Mouse (Mus musculus) Patski (cell line): ENCODE results near the gene Bicdl1. TPM values are rescaled to one million over a fixed set of nuclear protein-coding genes. Genes with fewer than 3 reads are reported as not detected.

ENCODE experiments used
- ATAC-seq: fragments of 100-300 bp; one replicate; pipeline ENCODE4 v1.8.0; 2021
- CTCF ChIA-PET: fragments of 350-600 bp; sonication (Branson Sonifier 250); formaldehyde crosslinking; loops from one replicate; lab custom pipeline; 2022; ENCODE audit warnings: inconsistent platforms; lab: Charles Lee
- POLR2A ChIA-PET: fragments of 350-600 bp; sonication (Branson Sonifier 250); formaldehyde crosslinking; loops from one replicate; lab custom pipeline; 2022; ENCODE audit warnings: antibody characterized with exemption, inconsistent platforms; lab: Charles Lee
- DNase-seq: peaks from one replicate; pipeline ENCODE4 v3.0.0-alpha.2; 2011; ENCODE audit warnings: low read depth, low spot score
- H3K27me3 ChIP-seq: fragments of 371-371 bp; one replicate; pipeline ENCODE4 v1.5.1; 2021
- CTCF ChIP-seq: fragments of 100-300 bp; IDR thresholded peaks from one replicate; pipeline ENCODE4 v1.5.1; 2021
- in situ Hi-C: fragments of 300-500 bp; cut with MboI; formaldehyde crosslinking; loops from 3 replicates; pipeline ENCODE4 v1.11.1; 2018; ENCODE audit warnings: low pct_unique_long_range_greater_than_20kb, mixed read lengths
- polyA plus RNA-seq: library from polyadenylated mRNA; unstranded; gene quantifications from one replicate; pipeline ENCODE4 v1.2.3, GENCODE M21; 2021

Bicdl1 gene
- polyA plus RNA-seq, 1 experiment from 2014 or later = 30.8 TPM

GRCm38 (mm10) chr5:115712487-115712886, 18.9 kb downstream of the Bicdl1 start:
- ChIA-PET POLR2A (no interaction called here), CTCF (interaction anchor here (1.1 to 1.2 kb wide), 3 partner anchors 9 to 52 kb away, joined by 3 to 4 read pairs (median 3); no protein-coding TSS in a partner anchor)
- in situ Hi-C loops = no loop called here
- DNase-seq (no peak), ATAC-seq (no peak)
- TF ChIP-seq CTCF = no peak
- H3K27me3 ChIP-seq = no peaks in the 10 kb centered on the region

GRCm38 (mm10) chr5:115711636-115712419, 19.6 kb downstream of the Bicdl1 start:
- ATAC-seq (no peak), DNase-seq (no peak)
- in situ Hi-C loops = no loop called here
- CTCF ChIA-PET = interaction anchor here (1.1 to 1.2 kb wide), 4 partner anchors 8 to 51 kb away, joined by 3 to 4 read pairs (median 3); no protein-coding TSS in a partner anchor
- POLR2A ChIA-PET = no interaction called here
- TF ChIP-seq CTCF = no peak
- no peaks in the 10 kb centered on the region for H3K27me3 ChIP-seq

GRCm38 (mm10) chr5:115710171-115710570, 21.2 kb downstream of the Bicdl1 start:
- no peak for DNase-seq
- in situ Hi-C loops = no loop called here
- H3K27me3 ChIP-seq = no peaks in the 10 kb centered on the region
- POLR2A ChIA-PET = no interaction called here
- no peak for TF ChIP-seq CTCF
- CTCF ChIA-PET = interaction anchor here (0.7 to 2.0 kb wide), 4 partner anchors 10 to 33 kb away, joined by 3 to 4 read pairs (median 4); no protein-coding TSS in a partner anchor
- no peak for ATAC-seq

DNA sequence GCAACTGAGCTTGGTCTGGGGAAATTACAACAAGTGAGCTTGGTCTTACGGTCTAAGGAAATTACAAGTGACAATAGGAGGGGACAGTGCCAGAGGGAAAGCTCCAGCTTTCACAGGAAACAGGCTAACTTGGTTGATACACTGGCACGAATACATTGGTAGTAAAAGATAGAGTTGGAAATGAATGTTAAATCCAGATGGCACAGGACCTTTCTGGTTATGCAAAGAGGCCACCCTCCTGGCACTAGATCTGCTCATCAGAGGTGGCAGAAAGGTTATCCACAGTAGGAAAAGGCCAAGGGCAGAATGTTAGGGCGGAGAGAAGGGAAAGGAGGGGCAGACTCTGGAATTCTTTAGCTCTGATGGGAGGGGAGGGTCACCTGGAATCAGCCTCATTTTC, 22.5 kb downstream of the Bicdl1 start:
- DNase-seq = no peak
- no peak for ATAC-seq
- no peak for TF ChIP-seq CTCF
- ChIA-PET POLR2A (no interaction called here), CTCF (interaction anchor here (2.0 kb wide), 1 partner anchor 9 kb away, joined by 4 read pairs; no protein-coding TSS in a partner anchor)
- in situ Hi-C loops = no loop called here
- no peaks in the 10 kb centered on the region for H3K27me3 ChIP-seq

DNA sequence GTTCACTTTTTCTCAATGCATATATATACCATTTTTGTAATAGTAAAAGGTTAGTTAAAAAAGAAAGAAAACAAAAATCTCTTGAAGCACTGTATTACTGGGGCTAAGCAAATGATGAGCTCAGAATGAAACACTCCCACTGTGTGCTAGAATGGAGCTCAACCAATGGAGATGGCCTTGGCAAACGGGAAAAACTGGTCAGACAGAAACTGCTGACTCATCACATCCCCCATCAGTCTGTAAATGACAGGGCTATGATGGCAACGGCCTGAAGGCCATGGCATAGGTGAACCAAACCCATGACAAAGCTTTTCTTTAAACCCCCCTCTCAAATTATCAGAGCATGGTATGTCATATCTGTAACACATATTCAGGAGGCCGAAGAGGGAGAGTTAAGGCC, 29.4 kb downstream of the Bicdl1 start:
- ATAC-seq (no peak), DNase-seq (no peak)
- H3K27me3 ChIP-seq = no peaks in the 10 kb centered on the region
- POLR2A ChIA-PET = interaction anchor here (1.0 kb wide), 1 partner anchor 9 kb away, joined by 4 read pairs; no protein-coding TSS in a partner anchor
- TF ChIP-seq CTCF = no peak
- CTCF ChIA-PET = interaction anchor here (0.6 kb wide), 1 partner anchor 24 kb away, joined by 3 read pairs; no protein-coding TSS in a partner anchor
- in situ Hi-C loops = no loop called here

GRCm38 (mm10) chr5:115701215-115701614, 30.2 kb downstream of the Bicdl1 start:
- no peak for ATAC-seq
- no peak for TF ChIP-seq CTCF
- ChIA-PET POLR2A (no interaction called here), CTCF (no interaction called here)
- no peak for DNase-seq
- in situ Hi-C loops = no loop called here
- H3K27me3 ChIP-seq = no peaks in the 10 kb centered on the region

DNA sequence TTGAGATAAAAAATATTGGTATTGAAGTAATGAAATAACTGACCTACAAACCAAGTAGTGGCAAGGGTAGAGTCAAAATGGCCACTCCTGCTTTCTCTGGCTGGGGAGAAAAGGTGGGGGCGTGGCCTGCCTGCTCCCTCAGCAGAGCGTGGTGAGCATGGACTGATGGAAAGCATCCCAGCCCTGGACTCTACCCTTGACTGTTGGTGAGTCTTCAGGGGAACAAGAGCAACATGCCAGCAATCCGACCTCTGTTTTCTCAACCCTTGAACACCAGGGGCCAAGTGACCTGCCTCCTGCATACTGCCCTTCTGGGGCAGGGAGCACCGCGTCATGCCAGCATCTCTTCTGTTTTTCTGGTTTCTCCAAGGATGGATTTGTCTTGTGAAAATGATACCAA, 34.6 kb downstream of the Bicdl1 start:
- no peak for DNase-seq
- CTCF ChIA-PET = no interaction called here
- POLR2A ChIA-PET = no interaction called here
- ATAC-seq = no peak
- no peaks in the 10 kb centered on the region for H3K27me3 ChIP-seq
- in situ Hi-C loops = no loop called here
- TF ChIP-seq CTCF = no peak

GRCm38 (mm10) chr5:115695191-115695770, 36.1 kb downstream of the Bicdl1 start:
- ATAC-seq (no peak), DNase-seq (no peak)
- no peak for TF ChIP-seq CTCF
- H3K27me3 ChIP-seq = no peaks in the 10 kb centered on the region
- ChIA-PET CTCF (no interaction called here), POLR2A (no interaction called here)
- in situ Hi-C loops = no loop called here

DNA sequence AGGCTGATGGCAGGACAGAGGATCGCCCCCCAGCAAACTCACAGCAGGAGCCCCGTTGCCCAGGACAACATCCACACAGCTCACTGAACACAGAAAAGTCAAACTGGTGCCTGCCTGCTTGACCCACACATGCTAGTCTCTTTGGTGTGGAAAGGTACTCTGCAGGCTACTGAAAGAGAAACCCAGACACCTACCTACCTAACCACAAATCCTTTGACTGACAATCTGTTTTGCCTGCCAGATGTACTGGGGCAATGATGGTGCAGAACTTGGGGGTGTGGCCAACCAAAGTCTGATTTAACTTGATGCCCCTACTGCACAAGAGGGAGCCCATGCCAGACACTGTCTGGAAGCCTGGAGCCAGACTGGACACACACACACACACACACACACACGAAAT, 38.1 kb downstream of the Bicdl1 start:
- DNase-seq (no peak), ATAC-seq (no peak)
- TF ChIP-seq CTCF = no peak
- CTCF ChIA-PET = interaction anchor here (1.2 to 1.4 kb wide), 2 partner anchors 10 to 12 kb away, joined by 3 to 4 read pairs; no protein-coding TSS in a partner anchor
- POLR2A ChIA-PET = interaction anchor here (1.0 kb wide), 1 partner anchor 9 kb away, joined by 4 read pairs; no protein-coding TSS in a partner anchor
- no peaks in the 10 kb centered on the region for H3K27me3 ChIP-seq
- in situ Hi-C loops = no loop called here

DNA sequence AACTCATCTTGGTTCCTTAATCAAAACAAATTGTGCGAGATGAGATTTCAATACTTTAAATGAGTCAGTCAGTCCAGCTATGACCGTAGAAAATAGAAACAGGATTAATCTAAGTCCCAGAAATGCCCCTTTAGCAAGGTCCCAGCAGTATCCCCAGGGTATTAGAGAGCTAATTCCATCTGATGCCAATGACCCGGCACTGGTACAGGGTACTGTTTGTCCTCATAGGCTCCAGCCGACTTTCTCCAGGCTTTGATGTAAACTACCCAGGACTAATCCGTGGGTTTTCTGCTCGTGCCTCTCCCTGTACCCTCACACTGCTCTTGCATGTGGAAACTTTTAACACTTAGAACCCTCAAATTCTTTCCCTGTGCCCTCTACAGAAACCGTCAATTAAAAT, 44.7 kb downstream of the Bicdl1 start:
- in situ Hi-C loops = no loop called here
- H3K27me3 ChIP-seq = no peaks in the 10 kb centered on the region
- no peak for DNase-seq
- no peak for TF ChIP-seq CTCF
- ATAC-seq = no peak
- ChIA-PET POLR2A (no interaction called here), CTCF (interaction anchor here (0.8 to 1.1 kb wide), 2 partner anchors 13 to 30 kb away, joined by 3 read pairs; no protein-coding TSS in a partner anchor)

- CTCF ChIA-PET = no interaction called here
- TF ChIP-seq CTCF = no peak
- no peak for ATAC-seq
- in situ Hi-C loops = no loop called here
- DNase-seq = no peak
- POLR2A ChIA-PET = no interaction called here
- H3K27me3 ChIP-seq = no peaks in the 10 kb centered on the region
Observed at GRCm38 (mm10) chr5:115685126-115685525, 46.3 kb downstream of the Bicdl1 start.
